Mouse (Mus musculus): ENCODE measurements around the gene Ddx19b. TPM values are rescaled to one million over a fixed set of nuclear protein-coding genes. Genes with fewer than 3 reads are reported as not detected.
A peak's percentile ranks its signal among the peaks of the same experiment; 100 is the strongest.

Gene Ddx19b
- polyA plus RNA-seq, 1 experiment from 2014 or later, result 4.4 TPM

DNA sequence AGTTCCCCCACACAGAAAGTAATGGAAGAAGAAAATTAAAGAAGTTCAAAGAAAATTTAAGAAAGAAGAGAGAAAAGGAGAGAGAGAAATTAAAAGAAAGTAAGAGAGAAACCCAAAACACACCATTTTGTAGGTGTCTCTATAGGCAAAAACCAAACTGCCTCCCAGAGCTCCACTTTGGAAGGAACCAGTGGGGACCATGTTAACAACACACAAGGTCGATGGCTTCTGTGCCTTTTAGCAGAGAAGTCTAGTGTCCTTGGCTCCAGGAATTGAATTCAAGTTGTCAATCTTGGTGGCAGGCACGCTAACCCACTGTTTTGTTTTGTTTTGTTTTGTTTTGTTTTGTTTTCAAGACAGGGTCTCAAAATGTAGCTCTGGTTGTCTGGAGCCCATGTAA, 31.3 kb upstream of the Ddx19b start:
- peaks cover 5% of the 10 kb centered on the region; the same call in 1 of the 2 replicates for H3K4me1 ChIP-seq (replicated peaks; ENCODE audit: insufficient read depth, low read length)
- H3K4me2 ChIP-seq (ENCODE audit: low read length), result peak overlapping the region; percentile 76
- peak overlapping the region; percentile 56; the same call in 1 of the 2 replicates for H3K4me3 ChIP-seq (replicated peaks; ENCODE audit: low read depth, low read length)
- ATAC-seq (replicated peaks; ENCODE audit: low FRiP score, low read depth) (no peak), DNase-seq (ENCODE audit: low spot score) (no peak)
- no peaks in the 10 kb centered on the region for H3K27me3 ChIP-seq (ENCODE audit: insufficient read depth, low read length)
- no peak for TF ChIP-seq CTCF (IDR thresholded peaks at IDR 0.05; ENCODE audit: low read depth)
- no peak overlapping the region for H3K9ac ChIP-seq (ENCODE audit: low read depth, low read length)
- no peaks in the 10 kb centered on the region for H3K9me3 ChIP-seq (replicated peaks; ENCODE audit: low read length)
- H3K36me3 ChIP-seq (ENCODE audit: insufficient read depth, low read length), result no peaks in the 10 kb centered on the region
- H3K27ac ChIP-seq, result no peak overlapping the region
- WGBS, result 54% methylated on average over 2 of the region's 2 CpGs

DNA sequence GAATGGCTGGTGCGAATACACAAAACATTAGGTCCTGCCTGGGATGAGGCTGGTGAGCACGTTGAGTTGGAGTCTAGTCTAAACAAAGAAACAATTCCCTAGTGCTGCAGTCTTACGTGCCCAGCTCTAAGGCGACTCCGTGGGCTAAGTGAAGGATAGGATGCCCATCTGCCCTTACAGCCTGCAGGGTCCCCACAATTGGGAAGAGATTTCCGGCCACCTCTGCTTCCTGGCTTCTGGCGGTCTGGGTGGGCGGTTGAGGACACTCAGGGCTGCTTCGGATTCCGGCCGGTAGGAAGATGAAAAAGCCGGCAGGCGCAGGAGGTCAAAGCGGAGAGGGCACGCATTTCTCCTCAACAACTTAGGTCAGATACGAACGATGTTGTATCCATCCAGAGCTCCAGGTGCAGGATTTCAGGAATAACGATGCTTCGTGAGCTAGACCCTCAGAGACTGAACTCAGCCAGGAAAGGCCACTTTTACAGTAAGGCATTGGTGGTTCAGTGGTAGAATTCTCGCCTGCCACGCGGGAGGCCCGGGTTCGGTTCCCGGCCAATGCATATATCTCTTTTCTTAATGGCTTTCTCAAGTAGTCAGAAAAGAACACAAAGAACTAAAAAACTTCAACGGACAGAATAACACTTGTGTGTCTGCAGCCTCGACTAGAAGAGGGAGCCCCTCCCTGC, 30.7 kb upstream of the Ddx19b start:
- H3K27ac ChIP-seq, result peak overlapping the region; percentile 25; the same call in 1 of the 2 replicates
- peak; percentile 72 for ATAC-seq (replicated peaks; ENCODE audit: low FRiP score, low read depth)
- DNase-seq (ENCODE audit: low spot score), result peak; percentile 88

DNA sequence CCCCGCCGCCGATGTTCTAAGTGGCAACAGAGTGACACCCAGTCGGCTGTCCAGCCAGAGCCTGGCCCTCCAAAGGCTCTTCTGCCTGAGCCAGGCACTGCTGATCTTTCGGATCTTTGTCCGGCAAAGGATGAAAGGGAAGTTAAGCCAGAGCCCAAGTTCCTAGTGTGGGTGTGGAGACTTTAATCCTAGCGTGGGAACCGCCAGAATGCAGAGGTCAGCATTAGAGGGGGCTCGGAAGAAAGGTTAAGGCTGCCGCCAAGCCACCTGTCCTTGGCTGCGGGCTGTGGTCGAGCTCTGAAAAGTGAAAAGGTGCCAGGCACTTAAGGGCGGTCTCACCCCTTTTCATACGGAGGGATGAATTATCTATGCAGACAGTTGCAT, 30.1 kb upstream of the Ddx19b start:
- peak overlapping the region; percentile 56 for H3K4me3 ChIP-seq (replicated peaks; ENCODE audit: low read depth, low read length)
- no peaks in the 10 kb centered on the region for H3K27me3 ChIP-seq (ENCODE audit: insufficient read depth, low read length)
- peak overlapping the region; percentile 49; the same call in 1 of the 2 replicates for H3K9ac ChIP-seq (ENCODE audit: low read depth, low read length)
- 1% methylated on average over 14 of the region's 14 CpGs for WGBS
- no peaks in the 10 kb centered on the region for H3K9me3 ChIP-seq (replicated peaks; ENCODE audit: low read length)
- no peaks in the 10 kb centered on the region for H3K36me3 ChIP-seq (ENCODE audit: insufficient read depth, low read length)
- DNase-seq (ENCODE audit: low spot score) (no peak), ATAC-seq (replicated peaks; ENCODE audit: low FRiP score, low read depth) (no peak)
- no peak for TF ChIP-seq CTCF (IDR thresholded peaks at IDR 0.05; ENCODE audit: low read depth)
- peak overlapping the region; percentile 76 for H3K4me2 ChIP-seq (ENCODE audit: low read length)
- H3K27ac ChIP-seq, result peak overlapping the region; percentile 25; the same call in 1 of the 2 replicates
- H3K4me1 ChIP-seq (replicated peaks; ENCODE audit: insufficient read depth, low read length), result peaks cover 8% of the 10 kb centered on the region; the same call in 1 of the 2 replicates

More for the DNA sequence above, 30.7 kb upstream of the Ddx19b start:
- TF ChIP-seq CTCF (IDR thresholded peaks at IDR 0.05; ENCODE audit: low read depth), result no peak
- no peaks in the 10 kb centered on the region for H3K9me3 ChIP-seq (replicated peaks; ENCODE audit: low read length)
- peaks cover 5% of the 10 kb centered on the region; the same call in 1 of the 2 replicates for H3K4me1 ChIP-seq (replicated peaks; ENCODE audit: insufficient read depth, low read length)
- H3K4me2 ChIP-seq (ENCODE audit: low read length), result peak overlapping the region; percentile 76
- peak overlapping the region; percentile 49; the same call in 1 of the 2 replicates for H3K9ac ChIP-seq (ENCODE audit: low read depth, low read length)
- H3K36me3 ChIP-seq (ENCODE audit: insufficient read depth, low read length), result no peaks in the 10 kb centered on the region
- WGBS, result 2% methylated on average over 27 of the region's 27 CpGs
- peak overlapping the region; percentile 56 for H3K4me3 ChIP-seq (replicated peaks; ENCODE audit: low read depth, low read length)
- no peaks in the 10 kb centered on the region for H3K27me3 ChIP-seq (ENCODE audit: insufficient read depth, low read length)

DNA sequence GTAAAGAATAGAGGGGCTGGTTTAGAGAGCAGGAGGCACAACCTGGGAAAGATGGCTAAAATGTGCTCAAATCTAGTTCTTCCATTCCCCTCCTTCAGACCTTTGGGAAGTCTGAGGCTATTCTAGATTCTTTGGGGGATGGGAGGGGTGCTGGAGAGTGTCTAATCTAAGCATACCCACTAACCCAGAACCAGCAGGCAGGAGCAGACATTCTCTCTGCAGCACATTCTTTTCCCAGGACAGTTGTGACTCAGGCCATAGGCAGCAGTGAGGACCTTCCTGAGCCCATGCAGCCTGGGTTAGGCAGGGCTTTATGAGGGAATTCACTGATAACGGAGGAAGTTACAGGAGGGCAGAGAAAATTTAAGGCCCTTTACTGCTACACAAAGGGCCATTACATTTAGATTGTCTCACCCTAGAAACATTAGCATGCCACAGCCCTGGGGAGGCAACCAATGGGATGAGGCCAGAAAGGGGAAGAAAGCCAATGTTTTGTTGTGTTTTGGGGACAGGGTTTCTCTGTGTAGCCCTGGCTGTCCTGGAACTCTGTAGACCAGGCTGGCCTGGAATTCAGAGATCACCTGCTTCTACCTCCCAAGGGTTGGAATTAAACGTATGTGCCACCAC, 27.5 kb upstream of the Ddx19b start:
- H3K27ac ChIP-seq, result peak overlapping the region; percentile 34; the same call in 1 of the 2 replicates
- peaks cover 14% of the 10 kb centered on the region for H3K36me3 ChIP-seq (ENCODE audit: insufficient read depth, low read length)
- H3K4me3 ChIP-seq (replicated peaks; ENCODE audit: low read depth, low read length), result no peak overlapping the region
- no peaks in the 10 kb centered on the region for H3K9me3 ChIP-seq (replicated peaks; ENCODE audit: low read length)
- WGBS, result 59% methylated on average over 2 of the region's 2 CpGs
- no peak overlapping the region for H3K4me2 ChIP-seq (ENCODE audit: low read length)
- H3K27me3 ChIP-seq (ENCODE audit: insufficient read depth, low read length), result no peaks in the 10 kb centered on the region
- no peak overlapping the region for H3K9ac ChIP-seq (ENCODE audit: low read depth, low read length)
- ATAC-seq (replicated peaks; ENCODE audit: low FRiP score, low read depth), result no peak
- H3K4me1 ChIP-seq (replicated peaks; ENCODE audit: insufficient read depth, low read length), result peaks cover 9% of the 10 kb centered on the region; the same call in 1 of the 2 replicates
- no peak for TF ChIP-seq CTCF (IDR thresholded peaks at IDR 0.05; ENCODE audit: low read depth)
- DNase-seq (ENCODE audit: low spot score), result no peak

DNA sequence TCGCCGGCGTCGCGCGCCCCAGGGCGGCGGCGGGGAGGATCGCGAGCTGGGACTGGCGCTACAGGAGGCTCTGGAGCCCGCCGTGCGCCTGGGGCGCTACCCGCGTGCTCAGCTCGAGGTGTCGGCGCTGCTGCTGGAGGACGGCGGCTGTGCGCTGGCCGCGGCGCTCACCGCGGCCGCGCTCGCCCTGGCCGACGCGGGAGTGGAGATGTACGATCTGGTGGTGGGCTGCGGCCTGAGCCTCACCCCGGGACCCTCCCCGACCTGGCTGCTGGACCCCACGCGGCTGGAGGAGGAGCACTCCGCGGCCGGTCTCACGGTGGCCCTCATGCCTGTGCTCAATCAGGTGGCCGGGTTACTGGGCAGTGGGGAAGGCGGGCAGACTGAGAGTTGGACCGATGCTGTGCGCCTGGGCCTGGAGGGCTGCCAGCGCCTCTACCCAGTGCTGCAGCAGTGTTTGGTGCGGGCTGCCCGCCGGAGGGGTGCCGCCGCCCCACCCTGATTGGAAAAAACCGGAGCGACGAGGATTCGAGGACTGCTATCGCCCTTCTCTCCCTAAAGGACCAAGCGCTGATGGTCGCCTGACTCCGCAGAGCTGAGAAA, 25.2 kb upstream of the Ddx19b start:
- Histone ChIP-seq H3K4me3 (replicated peaks; ENCODE audit: low read depth, low read length) (peak overlapping the region; percentile 96), H3K9me3 (replicated peaks; ENCODE audit: low read length) (no peaks in the 10 kb centered on the region), H3K4me2 (ENCODE audit: low read length) (peak overlapping the region; percentile 96), H3K36me3 (ENCODE audit: insufficient read depth, low read length) (peaks cover 36% of the 10 kb centered on the region), H3K9ac (ENCODE audit: low read depth, low read length) (peak overlapping the region; percentile 81), H3K27me3 (ENCODE audit: insufficient read depth, low read length) (no peaks in the 10 kb centered on the region), H3K4me1 (replicated peaks; ENCODE audit: insufficient read depth, low read length) (peaks cover 6% of the 10 kb centered on the region; the same call in 1 of the 2 replicates), H3K27ac (peak overlapping the region; percentile 88)
- under 1% methylated on average over 51 of the region's 63 CpGs for WGBS
- TF ChIP-seq CTCF (IDR thresholded peaks at IDR 0.05; ENCODE audit: low read depth), result no peak
- ATAC-seq (replicated peaks; ENCODE audit: low FRiP score, low read depth), result peak; percentile 61
- peak; percentile 36 for DNase-seq (ENCODE audit: low spot score)

DNA sequence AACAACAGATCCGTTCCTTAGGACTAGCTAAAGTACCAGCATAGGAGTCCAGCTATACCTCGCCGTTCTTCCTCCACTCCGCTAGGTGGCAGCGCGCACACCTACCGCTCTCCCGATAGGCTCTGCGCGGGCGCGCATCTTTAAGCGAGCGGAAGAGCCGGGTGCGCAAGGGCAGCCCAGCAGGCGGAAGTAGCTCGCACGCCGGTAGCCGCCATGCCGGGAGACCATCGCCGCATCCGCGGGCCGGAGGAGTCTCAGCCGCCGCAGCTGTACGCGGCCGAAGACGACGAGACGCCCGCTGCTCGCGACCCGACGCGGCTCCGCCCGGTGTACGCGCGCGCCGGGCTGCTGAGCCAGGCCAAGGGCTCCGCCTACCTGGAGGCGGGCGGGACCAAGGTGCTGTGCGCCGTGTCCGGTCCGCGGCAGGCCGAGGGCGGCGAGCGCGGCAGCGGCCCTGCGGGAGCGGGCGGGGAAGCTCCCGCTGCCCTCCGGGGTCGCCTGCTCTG, 24.7 kb upstream of the Ddx19b start, which contains the start of gene Exosc6:
Gene Exosc6, plus strand, starts transcription at position 182 of the 506 bp plus-strand sequence.
- H3K9me3 ChIP-seq (replicated peaks; ENCODE audit: low read length), result no peaks in the 10 kb centered on the region
- TF ChIP-seq CTCF (IDR thresholded peaks at IDR 0.05; ENCODE audit: low read depth), result peak; percentile 96
- peak; percentile 97 for DNase-seq (ENCODE audit: low spot score)
- H3K27ac ChIP-seq, result peak within 1 kb of the TSS; percentile 88
- no peaks in the 10 kb centered on the region for H3K27me3 ChIP-seq (ENCODE audit: insufficient read depth, low read length)
- peak; percentile 88 for ATAC-seq (replicated peaks; ENCODE audit: low FRiP score, low read depth)
- peak within 1 kb of the TSS; percentile 96 for H3K4me3 ChIP-seq (replicated peaks; ENCODE audit: low read depth, low read length)
- WGBS, result under 1% methylated on average over 51 of the region's 68 CpGs
- H3K4me1 ChIP-seq (replicated peaks; ENCODE audit: insufficient read depth, low read length), result peaks cover 3% of the 10 kb centered on the region; the same call in 1 of the 2 replicates
- H3K4me2 ChIP-seq (ENCODE audit: low read length), result peak within 1 kb of the TSS; percentile 96
- peak within 1 kb of the TSS; percentile 81 for H3K9ac ChIP-seq (ENCODE audit: low read depth, low read length)
- H3K36me3 ChIP-seq (ENCODE audit: insufficient read depth, low read length), result peaks cover 40% of the 10 kb centered on the region
